8 mouse cellular contexts compared by ENCODE assay signal in genomic region chr4:117120052-117120444, GRCm38 (mm10). TPM values are rescaled to one million over a fixed set of nuclear protein-coding genes. Genes with fewer than 3 reads are reported as not detected.
DNase-seq lines count a peak whose midpoint lies in the region; ATAC-seq and TF ChIP-seq lines count a peak whose summit lies in the region.

No protein-coding gene starts in this region.

- no peaks in the 10 kb centered on the region for H3K27me3 ChIP-seq in heart, embryonic 13.5 days (replicated peaks)
- no peaks in the 10 kb centered on the region for H3K27me3 ChIP-seq in E14TG2a.4 (ENCODE audit: insufficient read depth, low read length)
- H3K27me3 ChIP-seq in forebrain, embryonic 15.5 days = no peaks in the 10 kb centered on the region
- H3K27me3 ChIP-seq in liver, embryonic 16.5 days (ENCODE audit: control insufficient read depth, insufficient read depth, low read depth, low read length) = no peaks in the 10 kb centered on the region

- peak overlapping the region; percentile 88 for H3K4me2 ChIP-seq in heart, embryonic 13.5 days
- peak overlapping the region; percentile 100 for H3K4me2 ChIP-seq in forebrain, embryonic 15.5 days (replicated peaks)
- H3K4me2 ChIP-seq in liver, embryonic 16.5 days (ENCODE audit: low read depth, low read length) = peak overlapping the region; percentile 98

- peak overlapping the region; percentile 78 for H3K9ac ChIP-seq in heart, embryonic 13.5 days
- peak overlapping the region; percentile 65 for H3K9ac ChIP-seq in forebrain, embryonic 15.5 days (replicated peaks)
- H3K9ac ChIP-seq in liver, embryonic 16.5 days (ENCODE audit: low read depth, low read length) = peak overlapping the region; percentile 72

- H3K27ac ChIP-seq in heart, embryonic 13.5 days (replicated peaks) = peak overlapping the region; percentile 86
- peak overlapping the region; percentile 92 for H3K27ac ChIP-seq in forebrain, embryonic 15.5 days (replicated peaks)
- peak overlapping the region; percentile 72 for H3K27ac ChIP-seq in liver, embryonic 16.5 days (ENCODE audit: low read length)

- TF ChIP-seq CTCF in E14TG2a.4 (conservative IDR thresholded peaks at IDR 0.05; ENCODE audit: low read length) = no peak

- no peaks in the 10 kb centered on the region for H3K36me3 ChIP-seq in heart, embryonic 13.5 days
- peaks cover 68% of the 10 kb centered on the region for H3K36me3 ChIP-seq in E14TG2a.4 (ENCODE audit: insufficient read depth, low read length)
- no peaks in the 10 kb centered on the region for H3K36me3 ChIP-seq in forebrain, embryonic 15.5 days
- H3K36me3 ChIP-seq in liver, embryonic 16.5 days (ENCODE audit: control insufficient read depth, insufficient read depth) = no peaks in the 10 kb centered on the region

- peak overlapping the region; percentile 77 for H3K4me3 ChIP-seq in heart, embryonic 13.5 days
- peak overlapping the region; percentile 94 for H3K4me3 ChIP-seq in E14TG2a.4 (replicated peaks; ENCODE audit: low read length)
- H3K4me3 ChIP-seq in forebrain, embryonic 15.5 days = peak overlapping the region; percentile 63
- peak overlapping the region; percentile 74 for H3K4me3 ChIP-seq in liver, embryonic 16.5 days (ENCODE audit: low read depth, low read length)

- peaks cover 19% of the 10 kb centered on the region for H3K4me1 ChIP-seq in heart, embryonic 13.5 days
- peaks cover 65% of the 10 kb centered on the region for H3K4me1 ChIP-seq in E14TG2a.4 (replicated peaks; ENCODE audit: low read depth, low read length)
- peaks cover 15% of the 10 kb centered on the region for H3K4me1 ChIP-seq in forebrain, embryonic 15.5 days
- peaks cover 19% of the 10 kb centered on the region for H3K4me1 ChIP-seq in liver, embryonic 16.5 days (ENCODE audit: control insufficient read depth, low read depth, low read length)

- no peak for ATAC-seq in heart, embryonic 13.5 days (ENCODE audit: extremely low read depth, insufficient number of reproducible peaks, low FRiP score, low TSS enrichment)
- ATAC-seq in forebrain, embryonic 15.5 days (replicated peaks) = peak; percentile 46; the same call in 1 of the 2 replicates
- no peak; the same call in 1 of the 2 replicates for ATAC-seq in liver, embryonic 16.5 days (ENCODE audit: low read depth)
- ATAC-seq in megakaryocyte-erythroid progenitor cell, adult 5-6 weeks (replicated peaks; ENCODE audit: low FRiP score, low TSS enrichment, poor library complexity, severe bottlenecking) = no peak

- WGBS in heart, embryonic 13.5 days = 4% methylated on average over 10 of the region's 10 CpGs
- 7% methylated on average over 10 of the region's 10 CpGs for WGBS in forebrain, embryonic 15.5 days
- WGBS in liver, embryonic 16.5 days (ENCODE audit: insufficient replicate concordance) = 5% methylated on average over 10 of the region's 10 CpGs

- no peak for DNase-seq in heart, postnatal 10 days
- no peak for DNase-seq in layer of hippocampus, postnatal 10 days (ENCODE audit: low spot score in 2 of 2)
- DNase-seq in right cerebral cortex, postnatal 10 days (ENCODE audit: low spot score in 2 of 2) = no peak

- H3K9me3 ChIP-seq in heart, embryonic 13.5 days = no peaks in the 10 kb centered on the region
- H3K9me3 ChIP-seq in E14TG2a.4 (ENCODE audit: low read length) = no peaks in the 10 kb centered on the region
- no peaks in the 10 kb centered on the region for H3K9me3 ChIP-seq in forebrain, embryonic 15.5 days
- H3K9me3 ChIP-seq in liver, embryonic 16.5 days (replicated peaks; ENCODE audit: control insufficient read depth, low read length) = no peaks in the 10 kb centered on the region

- intact Hi-C loops in heart, postnatal 10 days (cut with DNase I) = loop anchor here (10.0 kb wide), 1 partner anchor 415 kb away; the partner anchor contains the start of genes Ccdc163 and Mmachc

RNA-seq across cellular contexts. Expression of gene Btbd19, which starts 5.5 kb away (rescaled TPM):
- polyA plus RNA-seq in heart, embryonic 13.5 days (2015; fragmentation: Nextera tagmentation; extraction: Ambion mirVana) = 2.8 and 3.1 TPM in 2 replicates
- 1 to 10 TPM; 5.1 to 6.4 TPM for total RNA-seq in heart, postnatal 10 days (2021)
- 4.4 and 4.6 TPM in 2 replicates for polyA plus RNA-seq in forebrain, embryonic 15.5 days (2015; fragmentation: Nextera tagmentation; extraction: Ambion mirVana)
- 1.5 and 1.8 TPM in 2 replicates for polyA plus RNA-seq in liver, embryonic 16.5 days (2015; fragmentation: Nextera tagmentation; extraction: Ambion mirVana)
- 17.5 and 19.1 TPM in 2 replicates for total RNA-seq in megakaryocyte-erythroid progenitor cell, adult 5-6 weeks (2014; fragmentation: Nextera tagmentation)
- total RNA-seq in megakaryocyte-erythroid progenitor cell, adult 5-6 weeks (2017) = 7.7 and 15.6 TPM in 2 replicates
- total RNA-seq in layer of hippocampus, postnatal 10 days (2021) = 10 to 100 TPM in 1 of 2 experiments, 1 to 10 TPM in 1; 6.7 to 11.2 TPM

RNA-seq across cellular contexts. Expression of gene Tctex1d4, which starts 6.5 kb away (rescaled TPM):
- polyA plus RNA-seq in heart, embryonic 13.5 days (2015; fragmentation: Nextera tagmentation; extraction: Ambion mirVana) = not detected in 2 replicates
- total RNA-seq in heart, postnatal 10 days (2021) = under 1 TPM in 1 of 2 experiments, not detected in 1; 0.31 TPM
- 0.37 TPM in 1 of 2 replicates, not detected in the other for polyA plus RNA-seq in forebrain, embryonic 15.5 days (2015; fragmentation: Nextera tagmentation; extraction: Ambion mirVana)
- polyA plus RNA-seq in liver, embryonic 16.5 days (2015; fragmentation: Nextera tagmentation; extraction: Ambion mirVana) = 0.11 TPM in 1 of 2 replicates, not detected in the other
- not detected in 2 replicates for total RNA-seq in megakaryocyte-erythroid progenitor cell, adult 5-6 weeks (2014; fragmentation: Nextera tagmentation)
- total RNA-seq in megakaryocyte-erythroid progenitor cell, adult 5-6 weeks (2017) = not detected in 2 replicates
- total RNA-seq in layer of hippocampus, postnatal 10 days (2021) = 1 to 10 TPM; 1.1 to 1.5 TPM

RNA-seq across cellular contexts. Expression of gene Plk3, which starts 13.7 kb away (rescaled TPM):
- polyA plus RNA-seq in heart, embryonic 13.5 days (2015; fragmentation: Nextera tagmentation; extraction: Ambion mirVana) = 2.1 TPM in 2 replicates
- total RNA-seq in heart, postnatal 10 days (2021) = 1 to 10 TPM; 3.7 to 4.3 TPM
- 8.6 and 8.8 TPM in 2 replicates for polyA plus RNA-seq in forebrain, embryonic 15.5 days (2015; fragmentation: Nextera tagmentation; extraction: Ambion mirVana)
- polyA plus RNA-seq in liver, embryonic 16.5 days (2015; fragmentation: Nextera tagmentation; extraction: Ambion mirVana) = 2.2 TPM in 2 replicates
- 0.66 and 1.8 TPM in 2 replicates for total RNA-seq in megakaryocyte-erythroid progenitor cell, adult 5-6 weeks (2014; fragmentation: Nextera tagmentation)
- total RNA-seq in megakaryocyte-erythroid progenitor cell, adult 5-6 weeks (2017) = 0.94 and 2.8 TPM in 2 replicates
- total RNA-seq in layer of hippocampus, postnatal 10 days (2021) = 10 to 100 TPM; 16.3 to 16.9 TPM

RNA-seq across cellular contexts. Expression of gene Ptch2, which starts 24.2 kb away (rescaled TPM):
- polyA plus RNA-seq in heart, embryonic 13.5 days (2015; fragmentation: Nextera tagmentation; extraction: Ambion mirVana) = 3.1 and 3.6 TPM in 2 replicates
- total RNA-seq in heart, postnatal 10 days (2021) = 1 to 10 TPM; 3.6 to 4.3 TPM
- polyA plus RNA-seq in forebrain, embryonic 15.5 days (2015; fragmentation: Nextera tagmentation; extraction: Ambion mirVana) = 3.6 and 3.8 TPM in 2 replicates
- 0.67 and 0.69 TPM in 2 replicates for polyA plus RNA-seq in liver, embryonic 16.5 days (2015; fragmentation: Nextera tagmentation; extraction: Ambion mirVana)
- total RNA-seq in megakaryocyte-erythroid progenitor cell, adult 5-6 weeks (2014; fragmentation: Nextera tagmentation) = 0.25 TPM in 1 of 2 replicates, not detected in the other
- total RNA-seq in megakaryocyte-erythroid progenitor cell, adult 5-6 weeks (2017) = not detected in 2 replicates
- total RNA-seq in layer of hippocampus, postnatal 10 days (2021) = 1 to 10 TPM; 2.5 to 3.2 TPM

RNA-seq across cellular contexts. Expression of gene Rps8, which starts 36.0 kb away (rescaled TPM):
- polyA plus RNA-seq in heart, embryonic 13.5 days (2015; fragmentation: Nextera tagmentation; extraction: Ambion mirVana) = 616 and 654 TPM in 2 replicates
- total RNA-seq in heart, postnatal 10 days (2021) = 100 to 1,000 TPM; 803 to 807 TPM
- polyA plus RNA-seq in forebrain, embryonic 15.5 days (2015; fragmentation: Nextera tagmentation; extraction: Ambion mirVana) = 478 and 525 TPM in 2 replicates
- 514 and 522 TPM in 2 replicates for polyA plus RNA-seq in liver, embryonic 16.5 days (2015; fragmentation: Nextera tagmentation; extraction: Ambion mirVana)
- 5,319 and 5,634 TPM in 2 replicates for total RNA-seq in megakaryocyte-erythroid progenitor cell, adult 5-6 weeks (2014; fragmentation: Nextera tagmentation)
- total RNA-seq in megakaryocyte-erythroid progenitor cell, adult 5-6 weeks (2017) = 1,767 and 2,088 TPM in 2 replicates
- 100 to 1,000 TPM; 556 to 596 TPM for total RNA-seq in layer of hippocampus, postnatal 10 days (2021)
